Mouse (Mus musculus) cerebellum, postnatal 25 days (tissue): ENCODE data around the gene Stk11ip.
A peak's percentile ranks its signal among the peaks of the same experiment; 100 is the strongest.

Experiments used
- DNase-seq, 2 experiments: peaks; one replicate each; pipeline ENCODE4 v3.0.0; 2021; ENCODE audit warnings: mixed read lengths in 2 of 2

The Stk11ip gene

GRCm38 (mm10) chr1:75544351-75544750 is 23.0 kb downstream of the Stk11ip start:
- DNase-seq, result no peak

GRCm38 (mm10) chr1:75545965-75546956 is 24.9 kb downstream of the Stk11ip start, which contains the start of gene Slc4a3:
Gene Slc4a3 (plus strand): TSS chr1:75546266.
- peak; percentile 87 for DNase-seq

- no peak for DNase-seq
These were observed 26.0 kb downstream of the Stk11ip start for GRCm38 (mm10) chr1:75547351-75547750.

- no peak for DNase-seq
These were observed 26.8 kb downstream of the Stk11ip start for GRCm38 (mm10) chr1:75548083-75548482.

- DNase-seq, result no peak
These were observed 27.5 kb downstream of the Stk11ip start for GRCm38 (mm10) chr1:75548871-75549270.

- DNase-seq, result no peak
These were observed 28.3 kb downstream of the Stk11ip start for GRCm38 (mm10) chr1:75549289-75550279.

GRCm38 (mm10) chr1:75550586-75550985 is 29.3 kb downstream of the Stk11ip start:
- DNase-seq, result peak in 1 of 2 experiments; percentile 33

- DNase-seq, result no peak
These were observed 34.4 kb downstream of the Stk11ip start for GRCm38 (mm10) chr1:75555680-75556079.

GRCm38 (mm10) chr1:75556143-75556781 is 34.9 kb downstream of the Stk11ip start:
- DNase-seq, result no peak

- DNase-seq, result no peak
These were observed 35.7 kb downstream of the Stk11ip start for GRCm38 (mm10) chr1:75557041-75557440.

- DNase-seq, result peak in 1 of 2 experiments; percentile 35
These were observed 37.3 kb downstream of the Stk11ip start for GRCm38 (mm10) chr1:75558388-75559178.

- peak; percentile 97 for DNase-seq
These were observed 38.0 kb downstream of the Stk11ip start for GRCm38 (mm10) chr1:75559212-75559925.

GRCm38 (mm10) chr1:75560206-75560913 is 39.0 kb downstream of the Stk11ip start:
- peak in 1 of 2 experiments; percentile 12 for DNase-seq

GRCm38 (mm10) chr1:75561221-75561897 is 40.0 kb downstream of the Stk11ip start:
- DNase-seq, result peak; percentile 60 to 64

GRCm38 (mm10) chr1:75561898-75562238 is 40.5 kb downstream of the Stk11ip start:
- DNase-seq, result no peak

GRCm38 (mm10) chr1:75564102-75564501 is 42.8 kb downstream of the Stk11ip start:
- no peak for DNase-seq

GRCm38 (mm10) chr1:75564916-75565315 is 43.6 kb downstream of the Stk11ip start:
- no peak for DNase-seq

GRCm38 (mm10) chr1:75565616-75566015 is 44.3 kb downstream of the Stk11ip start:
- DNase-seq, result no peak

- DNase-seq, result no peak
These were observed 49.1 kb downstream of the Stk11ip start for GRCm38 (mm10) chr1:75570403-75570802.

- peak; percentile 82 to 87 for DNase-seq
These were observed 51.4 kb downstream of the Stk11ip start for GRCm38 (mm10) chr1:75572776-75573175.
